Mouse (Mus musculus) myocyte (in vitro differentiated cells): ENCODE measurements at regions not wholly inside any gene's neighbourhood (a gene's known extent, or its start where the extent isn't known, plus 50 kb on each side); places are given as distances from the start of the nearest gene placed in this dataset.

Experiments
- H3K27me3 ChIP-seq: one replicate; pipeline ENCODE4 v1.6.1; 2011; ENCODE audit not compliant: control insufficient read depth, insufficient read depth, insufficient read length
- H3K36me3 ChIP-seq: one replicate; pipeline ENCODE4 v1.6.1; 2011; ENCODE audit not compliant: control insufficient read depth, insufficient read depth
- H3K4me2 ChIP-seq: one replicate; pipeline ENCODE4 v1.6.1; 2011; ENCODE audit warnings: low read depth, control low read depth
- H3K4me3 ChIP-seq: one replicate; pipeline ENCODE4 v1.5.1; 2011; ENCODE audit warnings: mild to moderate bottlenecking, control low read depth, moderate library complexity
- H3K79me2 ChIP-seq: one replicate; pipeline ENCODE4 v1.6.1; 2011; ENCODE audit not compliant: control insufficient read depth, insufficient read depth
- H3ac ChIP-seq: one replicate; pipeline ENCODE4 v1.6.1; 2011; ENCODE audit not compliant: control insufficient read depth, insufficient read length
- CEBPB ChIP-seq: IDR thresholded peaks from 2 replicates; pipeline ENCODE4 v1.6.1; 2011; ENCODE audit warnings: mild to moderate bottlenecking, moderate library complexity; ENCODE audit not compliant: poor library complexity, insufficient read depth, severe bottlenecking
- E2F4 ChIP-seq: IDR thresholded peaks from one replicate; pipeline ENCODE4 v1.6.1; 2011; ENCODE audit warnings: mild to moderate bottlenecking, control low read depth, moderate library complexity; ENCODE audit not compliant: insufficient read depth
- MAX ChIP-seq: IDR thresholded peaks from one replicate; pipeline ENCODE4 v1.6.1; 2011; ENCODE audit warnings: low read depth, mild to moderate bottlenecking, control low read depth
- MYOD1 ChIP-seq, 3 experiments: IDR thresholded peaks; one replicate each; pipeline ENCODE4 v1.6.1; 2011; ENCODE audit warnings: control low read depth in 2 of 3, low read depth in 2 of 3, mild to moderate bottlenecking in 2 of 3, moderate library complexity in 1 of 3; ENCODE audit not compliant: insufficient read length in 2 of 3, control insufficient read depth in 1 of 3
- MYOG ChIP-seq, 3 experiments: IDR thresholded peaks; one replicate each; pipeline ENCODE4 v1.6.1; 2011; ENCODE audit warnings: control low read depth in 2 of 3, low read depth in 2 of 3, mild to moderate bottlenecking in 2 of 3; ENCODE audit not compliant: insufficient read length in 2 of 3, control insufficient read depth in 1 of 3, insufficient read depth in 1 of 3
- POLR2A ChIP-seq: IDR thresholded peaks from one replicate; pipeline ENCODE4 v1.6.1; 2011; ENCODE audit warnings: low read depth, mild to moderate bottlenecking, control low read depth, moderate library complexity; ENCODE audit not compliant: insufficient read length
- POLR2AphosphoS2 ChIP-seq: IDR thresholded peaks from one replicate; pipeline ENCODE4 v1.6.1; 2011; ENCODE audit warnings: low read depth, control low read depth; ENCODE audit not compliant: insufficient read length
- REST ChIP-seq: IDR thresholded peaks from one replicate; pipeline ENCODE4 v1.6.1; 2011; ENCODE audit warnings: mild to moderate bottlenecking, control low read depth, moderate library complexity; ENCODE audit not compliant: insufficient read depth, insufficient read length
- SRF ChIP-seq: IDR thresholded peaks from one replicate; pipeline ENCODE4 v1.6.1; 2011; ENCODE audit warnings: low read depth; ENCODE audit not compliant: control insufficient read depth, insufficient read length
- TCF12 ChIP-seq: IDR thresholded peaks from one replicate; pipeline ENCODE4 v1.6.1; 2011; ENCODE audit warnings: mild to moderate bottlenecking, control low read depth; ENCODE audit not compliant: poor library complexity, insufficient read depth, severe bottlenecking
- TCF3 ChIP-seq: IDR thresholded peaks from one replicate; pipeline ENCODE4 v1.6.1; 2011; ENCODE audit warnings: low read depth, control low read depth; ENCODE audit not compliant: insufficient read length
- USF1 ChIP-seq: IDR thresholded peaks from one replicate; pipeline ENCODE4 v1.6.1; 2011; ENCODE audit warnings: low read depth, mild to moderate bottlenecking, control low read depth, moderate library complexity

DNA sequence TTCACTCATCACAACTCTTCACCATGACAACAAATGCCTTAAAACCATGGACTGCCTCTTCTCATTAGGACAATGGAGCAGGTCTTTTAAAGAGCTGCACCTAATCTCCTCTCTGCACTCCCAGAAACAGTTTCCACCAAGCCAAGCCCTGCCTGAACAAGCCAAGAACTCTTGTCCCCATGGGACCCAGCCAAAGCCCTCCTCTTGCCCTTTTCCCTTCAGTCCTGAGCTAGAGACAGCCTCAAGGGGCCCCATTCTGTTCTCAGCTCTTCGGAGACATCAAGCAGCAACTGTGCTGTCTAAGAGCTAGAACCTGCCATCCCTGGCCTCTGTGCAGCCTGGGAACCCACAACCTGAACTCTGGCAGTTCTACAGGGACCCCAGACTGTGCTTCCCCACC lies 345.0 kb upstream of the Irak1bp1 start:
- Histone ChIP-seq H3K36me3 (no peaks in the 10 kb centered on the region), H3ac (no peak overlapping the region), H3K4me2 (no peak overlapping the region), H3K79me2 (no peaks in the 10 kb centered on the region), H3K27me3 (no peaks in the 10 kb centered on the region), H3K4me3 (no peak overlapping the region)
- no peak for TF ChIP-seq MAX
- no peak for TF ChIP-seq TCF3
- no peak for TF ChIP-seq MYOG (IDR thresholded peaks at IDR 0.05; ENCODE audit: control insufficient read depth in 1 of 3, insufficient read depth in 1 of 3, insufficient read length in 2 of 3, low read depth in 2 of 3)
- TF ChIP-seq SRF: no peak
- no peak for TF ChIP-seq CEBPB
- TF ChIP-seq E2F4: no peak
- no peak for TF ChIP-seq REST
- no peak for TF ChIP-seq USF1
- TF ChIP-seq MYOD1 (IDR thresholded peaks at IDR 0.05; ENCODE audit: control insufficient read depth in 1 of 3, insufficient read length in 2 of 3, low read depth in 2 of 3): no peak
- TF ChIP-seq POLR2A: no peak

DNA sequence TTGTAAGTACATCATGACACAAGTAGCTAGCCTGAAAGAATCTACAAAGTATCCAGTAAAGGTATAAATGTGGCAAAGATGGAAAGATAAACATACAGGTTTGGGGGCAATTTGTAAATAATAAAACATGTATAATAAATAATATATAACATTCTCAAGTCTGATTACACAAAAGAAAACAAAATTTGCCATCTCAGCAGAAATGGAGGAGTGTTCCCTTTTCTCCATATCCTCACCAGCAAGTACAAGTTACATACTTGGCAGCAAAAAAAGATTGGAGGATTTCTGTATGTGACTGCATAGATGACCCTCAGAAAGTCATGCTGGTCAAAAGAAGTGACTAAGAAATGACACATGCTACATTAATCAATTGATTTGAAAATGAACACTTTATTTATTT lies 335.9 kb upstream of the Irak1bp1 start:
- H3K36me3 ChIP-seq: no peaks in the 10 kb centered on the region
- TF ChIP-seq MYOG (IDR thresholded peaks at IDR 0.05; ENCODE audit: control insufficient read depth in 1 of 3, insufficient read depth in 1 of 3, insufficient read length in 2 of 3, low read depth in 2 of 3): no peak
- TF ChIP-seq POLR2A: no peak
- no peak for TF ChIP-seq MYOD1 (IDR thresholded peaks at IDR 0.05; ENCODE audit: control insufficient read depth in 1 of 3, insufficient read length in 2 of 3, low read depth in 2 of 3)
- H3K27me3 ChIP-seq: no peaks in the 10 kb centered on the region
- no peak overlapping the region for H3ac ChIP-seq
- no peak overlapping the region for H3K4me2 ChIP-seq
- H3K79me2 ChIP-seq: no peaks in the 10 kb centered on the region
- no peak overlapping the region for H3K4me3 ChIP-seq

DNA sequence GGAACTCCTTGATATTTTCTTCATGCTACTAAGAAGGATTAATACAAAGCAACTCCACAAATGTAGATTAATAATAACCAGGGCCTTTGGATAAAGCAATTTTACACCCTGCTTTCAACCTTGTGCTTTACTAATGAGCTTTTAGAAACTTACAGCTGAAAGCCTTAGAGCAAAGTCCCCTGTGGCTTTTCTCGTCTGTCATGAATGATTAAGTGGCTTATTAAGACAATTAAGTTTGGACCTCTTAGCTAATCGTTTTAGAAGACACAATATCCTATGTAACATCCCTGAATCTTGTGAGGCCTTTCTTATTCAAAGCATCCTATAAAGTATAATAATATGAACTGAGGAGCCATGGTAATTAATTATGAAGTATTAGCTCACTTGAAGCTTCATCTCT lies 319.3 kb upstream of the Irak1bp1 start:
- no peak for TF ChIP-seq POLR2AphosphoS2
- TF ChIP-seq REST: no peak
- no peak for TF ChIP-seq CEBPB
- TF ChIP-seq TCF12: no peak
- H3K4me3 ChIP-seq: no peak overlapping the region
- H3K27me3 ChIP-seq: no peaks in the 10 kb centered on the region
- H3ac ChIP-seq: no peak overlapping the region
- no peaks in the 10 kb centered on the region for H3K36me3 ChIP-seq
- no peaks in the 10 kb centered on the region for H3K79me2 ChIP-seq
- H3K4me2 ChIP-seq: no peak overlapping the region

DNA sequence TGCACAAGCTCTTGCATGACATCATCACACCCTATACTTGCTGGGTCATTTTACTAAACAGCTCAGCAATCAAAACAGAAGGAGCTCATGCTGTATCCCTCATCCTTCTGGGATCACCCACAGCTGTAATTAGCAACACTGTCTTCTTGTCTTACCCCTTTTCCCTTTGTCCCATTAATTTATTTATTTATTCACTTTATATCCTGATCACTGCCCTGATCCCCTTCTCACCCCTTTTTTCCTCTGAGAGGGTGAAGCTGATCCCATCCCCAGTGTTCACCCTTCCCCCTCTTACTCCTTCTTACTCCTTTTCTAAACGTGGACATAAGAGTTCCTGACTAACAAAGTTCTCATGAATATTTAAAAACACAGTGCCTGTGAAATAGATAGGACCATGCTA lies 310.3 kb upstream of the Irak1bp1 start:
- Histone ChIP-seq H3K36me3 (no peaks in the 10 kb centered on the region), H3ac (no peak overlapping the region), H3K79me2 (no peaks in the 10 kb centered on the region), H3K4me3 (no peak overlapping the region), H3K27me3 (no peaks in the 10 kb centered on the region), H3K4me2 (no peak overlapping the region)
- TF ChIP-seq MYOG (IDR thresholded peaks at IDR 0.05; ENCODE audit: control insufficient read depth in 1 of 3, insufficient read depth in 1 of 3, insufficient read length in 2 of 3, low read depth in 2 of 3) (no peak), REST (no peak), MAX (no peak), E2F4 (no peak), POLR2AphosphoS2 (no peak), USF1 (no peak), TCF12 (no peak)

DNA sequence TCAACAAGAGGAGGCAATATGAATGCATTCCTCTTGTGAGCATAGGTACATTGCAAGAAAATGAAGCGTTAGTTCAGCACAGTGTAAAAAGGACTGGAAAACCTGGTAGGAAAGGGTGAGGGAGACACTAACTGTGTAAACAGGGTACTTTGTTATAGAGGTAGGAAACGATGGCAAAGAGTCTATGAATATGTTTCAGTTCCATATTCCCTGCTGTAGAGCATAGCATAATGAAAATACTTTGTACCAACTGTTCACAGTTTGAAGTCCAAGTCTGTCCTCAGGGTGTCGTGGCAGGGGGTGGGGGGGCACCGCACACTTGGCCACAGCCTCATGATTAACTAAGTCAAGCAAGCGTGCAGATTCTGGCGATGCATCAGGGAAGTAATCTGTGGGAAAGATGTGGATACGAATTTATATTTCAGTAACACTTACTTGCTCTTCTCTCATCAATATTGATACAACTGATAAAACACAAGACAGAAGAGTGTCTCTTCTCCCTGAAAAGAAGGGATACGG lies 301.4 kb upstream of the Irak1bp1 start:
- TF ChIP-seq POLR2AphosphoS2 (no peak), E2F4 (no peak), POLR2A (no peak), USF1 (no peak), CEBPB (no peak), TCF12 (no peak), SRF (no peak), TCF3 (no peak), REST (no peak), MAX (no peak), MYOG (IDR thresholded peaks at IDR 0.05; ENCODE audit: control insufficient read depth in 1 of 3, insufficient read depth in 1 of 3, insufficient read length in 2 of 3, low read depth in 2 of 3) (no peak), MYOD1 (IDR thresholded peaks at IDR 0.05; ENCODE audit: control insufficient read depth in 1 of 3, insufficient read length in 2 of 3, low read depth in 2 of 3) (no peak)
- H3K27me3 ChIP-seq: no peaks in the 10 kb centered on the region
- no peak overlapping the region for H3ac ChIP-seq
- H3K4me3 ChIP-seq: no peak overlapping the region
- no peaks in the 10 kb centered on the region for H3K36me3 ChIP-seq
- H3K4me2 ChIP-seq: no peak overlapping the region
- no peaks in the 10 kb centered on the region for H3K79me2 ChIP-seq
